Mouse (Mus musculus) megakaryocyte, embryonic 14.5 days (primary cell): ENCODE data around the gene Frmd5. TPM values are rescaled to one million over a fixed set of nuclear protein-coding genes. Genes with fewer than 3 reads are reported as not detected.
A peak's percentile ranks its signal among the peaks of the same experiment; 100 is the strongest.
"Not testable (repeated sequence)": the region's sequence is repeated elsewhere in the genome, so short reads cannot be mapped to it uniquely, and the experiment has no call there.

ENCODE experiments used
- H3K27me3 ChIP-seq: replicated peaks from 2 replicates; pipeline ENCODE3; 2012; ENCODE audit warnings: inconsistent platforms
- H3K36me3 ChIP-seq: replicated peaks from 2 replicates; pipeline ENCODE3; 2012; ENCODE audit warnings: low read length, inconsistent platforms, mixed read lengths
- H3K4me1 ChIP-seq: 2 replicates; pipeline ENCODE4 v1.6.1; 2012; ENCODE audit warnings: inconsistent platforms
- H3K4me3 ChIP-seq: replicated peaks from 2 replicates; pipeline ENCODE3; 2012; ENCODE audit warnings: moderate library complexity, mild to moderate bottlenecking, inconsistent platforms
- H3K9me3 ChIP-seq: 2 replicates; pipeline ENCODE4 v1.6.1; 2012; ENCODE audit warnings: inconsistent platforms
- FLI1 ChIP-seq: IDR thresholded peaks from 2 replicates; pipeline ENCODE4 v1.6.1; 2012; ENCODE audit warnings: low read length, inconsistent platforms, mixed read lengths
- GATA1 ChIP-seq: IDR thresholded peaks from 3 replicates; pipeline ENCODE4 v1.6.1; 2012; ENCODE audit warnings: mixed read lengths, low read length, inconsistent platforms, borderline replicate concordance
- polyA plus RNA-seq: library from polyadenylated mRNA; stranded (reverse); fragments of >175 nt; gene quantifications from 2 replicates; pipeline ENCODE4 v1.2.3, GENCODE M21; 2012; ENCODE audit warnings: low replicate concordance; ENCODE audit not compliant: insufficient read depth

Frmd5 gene
- polyA plus RNA-seq, 1 experiment = 1.1 TPM

GRCm38 (mm10) chr2:121518106-121518505, 288.8 kb downstream of the Frmd5 start:
- TF ChIP-seq GATA1 = no peak
- TF ChIP-seq FLI1 = no peak
- Histone ChIP-seq H3K4me3 (no peak overlapping the region), H3K36me3 (peaks cover 43% of the 10 kb centered on the region), H3K4me1 (peaks cover 12% of the 10 kb centered on the region), H3K9me3 (no peaks in the 10 kb centered on the region), H3K27me3 (no peaks in the 10 kb centered on the region)

- Histone ChIP-seq H3K4me3 (no peak overlapping the region), H3K9me3 (no peaks in the 10 kb centered on the region), H3K36me3 (peaks cover 46% of the 10 kb centered on the region), H3K27me3 (no peaks in the 10 kb centered on the region), H3K4me1 (peaks cover 23% of the 10 kb centered on the region)
- TF ChIP-seq GATA1 (no peak), FLI1 (no peak)
These were observed 292.7 kb downstream of the Frmd5 start for GRCm38 (mm10) chr2:121514211-121514610.

GRCm38 (mm10) chr2:121512991-121513765, 293.7 kb downstream of the Frmd5 start:
- H3K9me3 ChIP-seq, H3K4me3 ChIP-seq, H3K27me3 ChIP-seq: not testable (repeated sequence)
- Histone ChIP-seq H3K4me1 (peaks cover 28% of the 10 kb centered on the region), H3K36me3 (peaks cover 45% of the 10 kb centered on the region)

GRCm38 (mm10) chr2:121511401-121511800, 295.5 kb downstream of the Frmd5 start:
- no peak for TF ChIP-seq GATA1
- TF ChIP-seq FLI1 = no peak
- peaks cover 40% of the 10 kb centered on the region for H3K36me3 ChIP-seq

GRCm38 (mm10) chr2:121509584-121509983, 297.3 kb downstream of the Frmd5 start:
- H3K4me1 ChIP-seq = peaks cover 26% of the 10 kb centered on the region

More at GRCm38 (mm10) chr2:121511401-121511800, 295.5 kb downstream of the Frmd5 start:
- H3K27me3 ChIP-seq = no peaks in the 10 kb centered on the region
- no peaks in the 10 kb centered on the region for H3K9me3 ChIP-seq
- H3K4me3 ChIP-seq = no peak overlapping the region
- H3K4me1 ChIP-seq = peaks cover 30% of the 10 kb centered on the region

GRCm38 (mm10) chr2:121507951-121508330, 298.9 kb downstream of the Frmd5 start:
- TF ChIP-seq FLI1 (no peak), GATA1 (no peak)
- Histone ChIP-seq H3K4me3 (peak overlapping the region; percentile 93), H3K4me1 (peaks cover 24% of the 10 kb centered on the region), H3K36me3 (peaks cover 25% of the 10 kb centered on the region), H3K27me3 (no peaks in the 10 kb centered on the region), H3K9me3 (no peaks in the 10 kb centered on the region)

More at GRCm38 (mm10) chr2:121509584-121509983, 297.3 kb downstream of the Frmd5 start:
- TF ChIP-seq GATA1 = no peak
- no peak for TF ChIP-seq FLI1
- Histone ChIP-seq H3K9me3 (no peaks in the 10 kb centered on the region), H3K27me3 (no peaks in the 10 kb centered on the region), H3K4me3 (peak overlapping the region; percentile 89), H3K36me3 (peaks cover 36% of the 10 kb centered on the region)

GRCm38 (mm10) chr2:121507173-121507950, 299.5 kb downstream of the Frmd5 start:
- peak overlapping the region; percentile 93 for H3K4me3 ChIP-seq
- TF ChIP-seq FLI1 (no peak), GATA1 (no peak)
- no peaks in the 10 kb centered on the region for H3K27me3 ChIP-seq
- peaks cover 22% of the 10 kb centered on the region for H3K36me3 ChIP-seq
- H3K4me1 ChIP-seq = peaks cover 23% of the 10 kb centered on the region
- H3K9me3 ChIP-seq = no peaks in the 10 kb centered on the region

- H3K9me3 ChIP-seq, H3K27me3 ChIP-seq: not testable (repeated sequence)
- H3K36me3 ChIP-seq = peaks cover 19% of the 10 kb centered on the region
- peak within 1 kb of the TSS; percentile 93 for H3K4me3 ChIP-seq
- peak; percentile 72; the same call in 1 of the 2 replicates for TF ChIP-seq FLI1
- peaks cover 23% of the 10 kb centered on the region for H3K4me1 ChIP-seq
These were observed 300.7 kb downstream of the Frmd5 start, which contains the start of the genes Mfap1a and Wdr76 for GRCm38 (mm10) chr2:121505942-121506882. TSS of gene Mfap1a (minus strand) at chr2:121506665. TSS of gene Wdr76 (plus strand) at chr2:121506723.

GRCm38 (mm10) chr2:121501550-121501949, 305.3 kb downstream of the Frmd5 start:
- H3K4me3 ChIP-seq, H3K9me3 ChIP-seq: not testable (repeated sequence)

More at GRCm38 (mm10) chr2:121501550-121501949, 305.3 kb downstream of the Frmd5 start:
- not testable (repeated sequence) for H3K27me3 ChIP-seq, H3K36me3 ChIP-seq, H3K4me1 ChIP-seq

Other genes with a start within 250 kb of the Frmd5 start
- 0.67 and 2.8 TPM in 2 replicates for gene Casc4, start 59.9 kb upstream of the Frmd5 start, polyA plus RNA-seq
- 0.40 TPM in 1 of 2 replicates, not detected in the other for gene Ctdspl2, start 148.9 kb upstream of the Frmd5 start, polyA plus RNA-seq
- not detected in 2 replicates for gene Mageb3, start 149.0 kb upstream of the Frmd5 start, polyA plus RNA-seq
- gene Eif3j1, start 221.5 kb upstream of the Frmd5 start, polyA plus RNA-seq = 81.2 and 82.8 TPM in 2 replicates